Mouse (Mus musculus) C2C12 (cell line): Measurements from ENCODE around the gene Dgcr2.

Experiments
- CTCF ChIP-seq: IDR thresholded peaks from one replicate; pipeline ENCODE4 v1.5.1; 2011; ENCODE audit not compliant: control insufficient read depth, insufficient read depth, insufficient read length
- FOSL1 ChIP-seq: IDR thresholded peaks from one replicate; pipeline ENCODE4 v1.8.0; 2011; ENCODE audit warnings: mild to moderate bottlenecking, low read length; ENCODE audit not compliant: poor library complexity, insufficient read depth, severe bottlenecking
- MAX ChIP-seq: IDR thresholded peaks from one replicate; pipeline ENCODE4 v1.6.1; 2011; ENCODE audit warnings: mild to moderate bottlenecking, control low read depth
- MYOD1 ChIP-seq: IDR thresholded peaks from one replicate; pipeline ENCODE4 v1.6.1; 2011; ENCODE audit warnings: low read depth; ENCODE audit not compliant: control insufficient read depth, insufficient read length
- MYOG ChIP-seq: IDR thresholded peaks from one replicate; pipeline ENCODE4 v1.6.1; 2011; ENCODE audit not compliant: control insufficient read depth, insufficient read length; ENCODE audit errors: extremely low read depth
- USF1 ChIP-seq: IDR thresholded peaks from one replicate; pipeline ENCODE4 v1.6.1; 2011; ENCODE audit warnings: low read depth, mild to moderate bottlenecking, control low read depth, moderate library complexity

GRCm38 (mm10) chr16:17943466-17943865 lies 45.1 kb upstream of the Dgcr2 start:
- TF ChIP-seq MAX = no peak
- TF ChIP-seq CTCF = no peak
- TF ChIP-seq MYOD1 = no peak
- no peak for TF ChIP-seq USF1
- no peak for TF ChIP-seq FOSL1
- TF ChIP-seq MYOG = no peak
